Mouse (Mus musculus) cerebellum, postnatal 4 days (tissue): ENCODE data around the gene Phlda2.
"Not testable (repeated sequence)": the region's sequence is repeated elsewhere in the genome, so short reads cannot be mapped to it uniquely, and the experiment has no call there.

Experiments
- DNase-seq, 2 experiments: peaks; one replicate each; pipeline ENCODE4 v3.0.0; 2022; ENCODE audit warnings: low spot score in 2 of 2, mixed read lengths in 1 of 2

Gene Phlda2

GRCm38 (mm10) chr7:143502418-143503200, at the start of gene Phlda2:
Gene Phlda2 (minus strand): TSS chr7:143503150.
- DNase-seq: peak in 1 of 2 experiments; percentile 12

DNA sequence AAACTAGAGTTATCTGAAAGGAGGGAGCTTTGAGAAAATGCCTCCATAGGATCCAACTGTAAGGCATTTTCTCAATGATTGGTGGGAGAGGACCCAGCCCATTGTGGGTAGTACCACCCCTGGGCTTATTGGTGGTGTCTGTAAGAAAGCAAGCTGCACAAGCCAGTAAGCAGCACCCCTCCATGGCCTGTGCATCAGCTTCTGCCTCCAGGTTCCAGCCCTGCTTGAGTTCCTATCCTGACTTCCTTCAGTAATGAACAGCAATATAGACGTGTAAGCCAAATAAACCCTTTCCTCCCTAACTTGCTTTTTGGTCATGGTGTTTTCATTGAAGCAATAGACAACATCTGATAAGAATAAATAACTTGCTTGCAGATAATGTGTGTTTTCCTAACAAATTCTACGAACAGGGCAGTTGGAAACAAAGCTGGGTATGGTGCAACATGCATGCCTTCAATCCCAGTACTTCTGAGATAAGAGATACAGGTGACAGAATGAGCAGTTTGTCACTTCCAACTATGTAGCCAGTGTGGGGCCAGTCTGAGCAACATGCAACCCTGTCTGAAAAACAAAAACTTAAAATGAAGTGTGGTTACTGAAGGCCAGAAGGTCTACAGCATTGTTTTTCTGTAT, 46.8 kb upstream of the Phlda2 start:
- no peak for DNase-seq

- peak; percentile 99 to 100 for DNase-seq
These were observed 46.1 kb upstream of the Phlda2 start, which contains the start of gene Nap1l4 for GRCm38 (mm10) chr7:143548976-143549457. Gene Nap1l4 (minus strand): TSS chr7:143549106.

DNA sequence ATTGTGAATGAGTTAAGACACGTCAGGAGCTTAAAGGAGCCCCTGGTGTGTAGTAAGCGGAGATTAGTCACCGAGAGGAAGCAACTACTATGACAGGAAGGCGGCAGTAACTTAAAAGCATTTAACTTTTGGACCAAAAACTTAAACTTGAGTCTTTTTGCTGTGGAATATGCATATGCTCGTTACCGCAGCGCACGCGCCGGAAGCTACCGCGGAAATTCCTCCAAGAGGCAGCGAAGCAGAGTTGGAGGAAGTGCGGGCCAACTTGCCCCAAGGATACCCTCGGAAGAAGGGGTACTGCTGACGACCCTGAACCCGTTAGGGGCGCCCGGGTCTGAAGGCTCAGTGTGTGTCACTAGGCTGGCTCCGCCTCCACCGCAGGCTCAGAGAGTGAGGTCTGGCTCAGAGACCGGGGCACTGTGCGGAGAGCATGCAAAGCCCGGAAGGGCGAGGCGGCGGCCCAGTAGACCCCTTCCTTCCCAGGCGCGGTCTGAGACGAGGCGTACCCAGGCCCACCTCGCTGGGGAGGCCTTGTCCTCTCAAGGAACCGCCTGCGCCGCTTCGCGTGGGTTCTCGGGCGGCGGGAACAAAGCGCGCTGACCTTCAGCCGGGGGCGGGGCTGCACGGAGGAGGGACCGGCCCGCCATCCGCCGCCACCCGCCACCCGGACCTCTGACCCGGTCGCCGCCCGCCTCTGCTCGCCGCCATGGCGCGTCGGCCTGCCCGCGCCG, 45.4 kb upstream of the Phlda2 start:
- no peak for DNase-seq

- DNase-seq: no peak
These were observed 43.6 kb upstream of the Phlda2 start for GRCm38 (mm10) chr7:143546554-143546953.

GRCm38 (mm10) chr7:143544368-143544767, 41.4 kb upstream of the Phlda2 start:
- DNase-seq: peak in 1 of 2 experiments; percentile 30

DNA sequence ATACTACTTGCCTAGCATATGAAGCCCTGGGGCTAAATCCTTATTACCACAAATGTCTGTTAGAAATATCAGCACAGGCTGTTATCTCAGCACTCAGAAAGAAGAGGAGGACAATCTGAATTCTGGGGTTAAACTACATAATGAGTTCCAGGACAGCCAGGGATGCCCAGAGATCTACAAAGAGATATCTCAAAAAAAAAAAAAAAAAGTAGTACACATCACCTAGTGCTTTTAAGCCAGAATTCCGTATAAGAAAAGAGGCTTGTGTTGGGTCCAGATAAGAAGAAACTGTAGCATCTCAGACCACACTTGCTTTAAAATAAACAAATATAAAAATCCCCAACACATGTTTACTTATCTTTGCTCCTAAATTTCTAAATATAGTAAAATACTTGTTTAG, 35.7 kb upstream of the Phlda2 start:
- no peak for DNase-seq

- DNase-seq: not testable (repeated sequence)
These were observed 35.3 kb upstream of the Phlda2 start for GRCm38 (mm10) chr7:143538229-143538628.

DNA sequence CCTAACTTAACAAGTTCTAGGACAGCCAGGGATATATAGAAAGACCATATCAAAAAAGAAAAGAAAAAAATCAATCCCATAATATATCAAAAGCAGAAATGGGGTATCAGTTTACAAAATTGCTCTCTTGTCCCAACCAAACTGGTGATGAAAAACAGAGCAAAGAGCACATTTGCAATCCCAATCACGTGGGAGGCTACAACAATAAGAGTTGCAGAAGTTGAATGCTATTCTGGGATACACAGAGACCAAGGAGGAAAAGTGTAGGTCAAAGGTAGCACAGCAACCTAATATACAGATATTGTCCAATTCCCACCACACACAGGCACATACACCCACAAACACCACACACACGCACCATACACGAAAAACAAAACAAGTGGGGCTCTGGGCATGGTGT, 33.3 kb upstream of the Phlda2 start:
- DNase-seq: no peak

DNA sequence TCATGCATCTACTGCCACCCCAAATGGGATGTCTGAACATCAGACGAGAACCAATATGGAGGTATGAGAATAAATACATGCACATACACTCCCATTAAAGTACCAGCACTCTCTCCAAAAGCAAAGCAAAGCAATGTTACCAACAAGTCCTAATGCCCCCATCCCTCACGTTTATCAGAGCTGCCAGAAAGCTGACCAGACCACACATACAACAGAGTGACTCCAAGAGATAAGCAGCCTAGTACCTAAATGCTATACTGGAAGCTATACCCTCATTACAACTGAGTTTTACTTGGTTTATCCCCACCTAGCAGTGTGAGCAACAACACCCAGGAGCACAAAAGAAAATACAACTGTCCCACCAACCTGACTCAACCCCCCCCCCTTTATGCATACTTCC, 30.3 kb upstream of the Phlda2 start:
- DNase-seq: no peak

GRCm38 (mm10) chr7:143532410-143532809, 29.5 kb upstream of the Phlda2 start:
- no peak for DNase-seq

DNA sequence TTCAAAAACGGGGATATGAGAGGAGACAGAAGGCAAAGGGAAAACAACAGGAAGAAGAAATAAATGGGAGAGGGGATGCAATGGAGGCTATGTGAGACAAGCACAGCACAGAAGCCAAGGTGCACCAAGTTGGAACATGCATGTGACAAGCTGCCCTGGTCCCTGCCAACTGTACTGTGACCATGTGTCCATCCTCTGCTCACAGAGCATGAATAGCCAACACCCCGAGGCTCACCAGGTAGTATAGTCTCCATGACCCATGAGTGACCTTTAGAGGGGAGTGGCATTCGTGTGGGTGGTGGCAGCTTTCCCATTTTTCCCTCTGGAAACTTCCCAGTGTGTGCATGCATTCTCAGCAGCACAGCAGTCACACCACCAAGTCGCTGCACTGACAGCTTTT, 16.4 kb upstream of the Phlda2 start:
- DNase-seq: no peak

- no peak for DNase-seq
These were observed 11.4 kb upstream of the Phlda2 start for GRCm38 (mm10) chr7:143514416-143514768.

- DNase-seq: no peak
These were observed 10.9 kb upstream of the Phlda2 start for GRCm38 (mm10) chr7:143513763-143514415.

GRCm38 (mm10) chr7:143511335-143511712, 8.4 kb upstream of the Phlda2 start:
- DNase-seq: no peak

GRCm38 (mm10) chr7:143510593-143511334, 7.8 kb upstream of the Phlda2 start:
- DNase-seq: no peak

GRCm38 (mm10) chr7:143509566-143509965, 6.6 kb upstream of the Phlda2 start:
- DNase-seq: no peak

- DNase-seq: peak in 1 of 2 experiments; percentile 56
These were observed 3.7 kb upstream of the Phlda2 start for GRCm38 (mm10) chr7:143506675-143507074.

GRCm38 (mm10) chr7:143506271-143506670, 3.3 kb upstream of the Phlda2 start:
- no peak for DNase-seq

DNA sequence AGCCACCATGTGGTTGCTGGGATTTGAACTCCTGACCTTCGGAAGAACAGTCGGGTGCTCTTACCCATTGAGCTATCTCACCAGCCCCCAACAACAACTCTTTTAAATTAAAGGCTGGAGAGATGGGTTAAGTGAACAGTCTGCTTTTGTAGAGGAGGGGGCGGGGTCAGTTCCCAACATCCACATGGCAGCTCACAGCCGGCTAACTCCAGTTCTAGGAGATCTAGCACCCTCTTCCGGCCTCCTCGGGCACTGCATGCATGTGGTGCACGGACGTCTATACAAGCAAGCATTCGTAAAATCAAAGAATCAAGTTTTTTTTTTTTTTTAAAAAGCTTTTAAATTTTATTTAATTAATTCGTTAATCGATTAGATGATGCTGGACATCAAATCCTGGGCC, 2.9 kb upstream of the Phlda2 start:
- peak; percentile 65 to 85 for DNase-seq

DNA sequence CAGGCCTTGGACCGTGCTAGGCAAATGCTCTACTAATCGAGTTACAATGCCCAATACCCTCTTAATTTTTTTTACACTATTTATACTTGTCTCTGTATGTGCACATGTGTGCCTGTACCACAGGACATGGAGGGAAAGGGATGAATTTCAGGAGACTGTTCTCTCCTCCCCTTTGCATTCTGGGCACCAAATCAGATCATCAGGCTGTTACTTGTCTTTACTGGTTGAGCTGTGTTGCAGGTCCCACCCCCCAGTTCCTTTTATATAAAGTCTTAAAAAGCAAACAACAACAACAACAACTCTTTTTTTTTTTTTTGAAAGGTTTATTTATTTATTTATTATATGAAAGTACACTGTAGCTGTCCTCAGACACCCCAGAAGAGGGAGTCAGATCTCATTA, 2.5 kb upstream of the Phlda2 start:
- DNase-seq: no peak
